Mouse (Mus musculus): Measurements from ENCODE around the gene Nmb. TPM values are rescaled to one million over a fixed set of nuclear protein-coding genes. Genes with fewer than 3 reads are reported as not detected.
A peak's percentile ranks its signal among the peaks of the same experiment; 100 is the strongest.

The Nmb gene
- polyA plus RNA-seq, 1 experiment from 2014 or later: 0.78 TPM

DNA sequence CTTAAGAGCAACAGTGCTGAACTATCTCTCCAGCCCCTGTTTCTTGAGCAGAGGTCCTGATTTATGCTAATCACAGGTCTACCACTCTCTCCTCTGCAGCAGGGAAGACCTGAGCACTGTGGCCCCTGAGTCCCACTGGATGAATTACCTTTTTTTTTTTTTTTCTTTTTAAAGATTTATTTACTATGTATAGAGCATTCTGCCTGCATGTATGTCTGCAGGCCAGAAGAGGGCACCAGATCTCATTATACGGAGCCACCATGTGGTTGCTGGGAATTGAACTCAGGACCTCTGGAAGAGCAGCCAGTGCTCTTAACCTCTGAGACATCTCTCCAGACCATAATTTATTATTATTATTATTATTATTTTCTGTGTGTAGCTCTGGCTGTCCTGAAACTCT lies 19.2 kb downstream of the Nmb start:
- ChIA-PET CTCF (no interaction called here), POLR2A (interaction anchor here (0.7 kb wide), 1 partner anchor 241 kb away, joined by 3 read pairs; no protein-coding TSS in a partner anchor)
- peak; percentile 76 for TF ChIP-seq CTCF (IDR thresholded peaks at IDR 0.05)
- ATAC-seq (no peak), DNase-seq (ENCODE audit: low read depth, low spot score) (no peak)
- in situ Hi-C loops (cut with MboI; ENCODE audit: low pct_unique_long_range_greater_than_20kb): loop anchor here (10.0 kb wide), 1 partner anchor 169 kb away; the partner anchor contains the start of gene Alpk3
- H3K27me3 ChIP-seq: no peaks in the 10 kb centered on the region

DNA sequence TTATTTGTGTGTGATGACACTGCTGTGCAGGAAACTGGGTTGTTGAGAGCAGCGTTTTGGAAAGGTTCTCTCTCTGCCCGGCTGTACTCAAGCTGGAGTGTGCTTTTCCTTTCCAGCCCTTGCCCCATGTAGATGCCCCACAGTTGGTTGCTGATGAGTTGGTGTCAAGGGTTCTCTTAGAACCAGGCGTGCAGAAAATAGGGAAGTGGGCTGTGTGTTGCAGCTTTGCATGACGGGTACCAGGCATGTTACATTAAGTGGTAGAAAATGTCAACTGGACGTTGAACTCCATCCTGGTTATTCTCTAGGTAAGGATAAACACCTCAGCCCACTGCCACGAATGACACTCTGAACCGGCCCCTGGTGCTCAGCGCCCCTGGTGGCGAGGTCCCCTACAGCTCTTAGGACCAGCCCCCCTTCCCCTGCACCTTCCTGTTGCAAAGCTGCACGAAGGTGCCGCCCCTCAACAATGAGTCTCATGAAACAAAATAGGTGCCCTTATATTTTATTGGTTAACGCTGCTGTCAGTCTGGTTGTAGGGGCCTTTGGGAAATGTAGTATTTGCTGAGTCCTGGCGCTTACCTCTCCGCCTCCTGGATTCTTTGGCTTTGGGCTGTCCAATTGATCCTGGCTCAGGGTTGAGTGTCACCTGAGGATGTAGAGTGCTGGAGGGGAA lies 21.9 kb downstream of the Nmb start:
- CTCF ChIA-PET: no interaction called here
- in situ Hi-C loops (cut with MboI; ENCODE audit: low pct_unique_long_range_greater_than_20kb): loop anchor here (5.0 to 10.0 kb wide), 2 partner anchors 172 to 274 kb away; partner anchors contain the start of gene Alpk3
- DNase-seq (ENCODE audit: low read depth, low spot score) (no peak), ATAC-seq (no peak)
- no peaks in the 10 kb centered on the region for H3K27me3 ChIP-seq
- TF ChIP-seq CTCF (IDR thresholded peaks at IDR 0.05): no peak
- POLR2A ChIA-PET: no interaction called here

- H3K27me3 ChIP-seq: no peaks in the 10 kb centered on the region
- DNase-seq (ENCODE audit: low read depth, low spot score) (no peak), ATAC-seq (no peak)
- TF ChIP-seq CTCF (IDR thresholded peaks at IDR 0.05): no peak
- in situ Hi-C loops (cut with MboI; ENCODE audit: low pct_unique_long_range_greater_than_20kb): no loop called here
- ChIA-PET CTCF (interaction anchor here (1.6 kb wide), 1 partner anchor 18 kb away, joined by 4 read pairs; no protein-coding TSS in a partner anchor), POLR2A (no interaction called here)
These were observed 29.1 kb downstream of the Nmb start for GRCm38 (mm10) chr7:80875727-80876126.

DNA sequence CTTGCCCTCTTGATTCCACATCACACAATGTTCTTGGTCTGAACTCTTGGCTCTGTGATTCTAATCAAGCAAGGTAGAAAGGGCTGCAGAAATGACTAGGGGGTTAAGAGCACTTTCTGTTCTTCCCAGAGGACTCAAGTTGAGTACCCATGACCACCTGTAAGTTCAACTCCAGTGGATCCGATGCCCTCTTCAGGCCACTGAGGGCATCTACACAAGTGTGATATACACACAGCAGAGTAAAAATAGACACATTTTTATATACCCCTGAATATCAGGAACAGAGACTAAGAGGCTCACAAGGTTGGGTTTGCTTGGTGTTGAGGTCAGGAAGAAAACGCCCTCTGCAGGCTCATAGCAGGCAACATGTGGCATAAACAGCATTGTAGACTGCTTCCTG lies 31.2 kb downstream of the Nmb start:
- ChIA-PET CTCF (no interaction called here), POLR2A (no interaction called here)
- in situ Hi-C loops (cut with MboI; ENCODE audit: low pct_unique_long_range_greater_than_20kb): no loop called here
- no peak for TF ChIP-seq CTCF (IDR thresholded peaks at IDR 0.05)
- H3K27me3 ChIP-seq: no peaks in the 10 kb centered on the region
- DNase-seq (ENCODE audit: low read depth, low spot score) (no peak), ATAC-seq (no peak)

GRCm38 (mm10) chr7:80873038-80873437 lies 31.8 kb downstream of the Nmb start:
- in situ Hi-C loops (cut with MboI; ENCODE audit: low pct_unique_long_range_greater_than_20kb): no loop called here
- ATAC-seq (no peak), DNase-seq (ENCODE audit: low read depth, low spot score) (no peak)
- POLR2A ChIA-PET: no interaction called here
- H3K27me3 ChIP-seq: no peaks in the 10 kb centered on the region
- no peak for TF ChIP-seq CTCF (IDR thresholded peaks at IDR 0.05)
- CTCF ChIA-PET: no interaction called here

GRCm38 (mm10) chr7:80868686-80869085 lies 36.2 kb downstream of the Nmb start:
- POLR2A ChIA-PET: interaction anchor here (0.7 to 0.9 kb wide), 2 partner anchors 19 to 175 kb away, joined by 3 read pairs; no protein-coding TSS in a partner anchor
- no peak for TF ChIP-seq CTCF (IDR thresholded peaks at IDR 0.05)

GRCm38 (mm10) chr7:80866514-80867147 lies 38.2 kb downstream of the Nmb start:
- TF ChIP-seq CTCF (IDR thresholded peaks at IDR 0.05): no peak
- H3K27me3 ChIP-seq: no peaks in the 10 kb centered on the region
- in situ Hi-C loops (cut with MboI; ENCODE audit: low pct_unique_long_range_greater_than_20kb): no loop called here
- ChIA-PET CTCF (no interaction called here), POLR2A (no interaction called here)
- peak; percentile 80 for DNase-seq (ENCODE audit: low read depth, low spot score)
- ATAC-seq: peak; percentile 80

More at GRCm38 (mm10) chr7:80868686-80869085, 36.2 kb downstream of the Nmb start:
- CTCF ChIA-PET: no interaction called here
- in situ Hi-C loops (cut with MboI; ENCODE audit: low pct_unique_long_range_greater_than_20kb): no loop called here
- DNase-seq (ENCODE audit: low read depth, low spot score) (no peak), ATAC-seq (no peak)
- no peaks in the 10 kb centered on the region for H3K27me3 ChIP-seq

GRCm38 (mm10) chr7:80865521-80865920 lies 39.4 kb downstream of the Nmb start:
- H3K27me3 ChIP-seq: no peaks in the 10 kb centered on the region
- ATAC-seq: no peak
- ChIA-PET POLR2A (no interaction called here), CTCF (no interaction called here)
- in situ Hi-C loops (cut with MboI; ENCODE audit: low pct_unique_long_range_greater_than_20kb): no loop called here
- TF ChIP-seq CTCF (IDR thresholded peaks at IDR 0.05): no peak
- no peak for DNase-seq (ENCODE audit: low read depth, low spot score)

- no peak for ATAC-seq
- ChIA-PET POLR2A (no interaction called here), CTCF (no interaction called here)
- TF ChIP-seq CTCF (IDR thresholded peaks at IDR 0.05): no peak
- no peak for DNase-seq (ENCODE audit: low read depth, low spot score)
- H3K27me3 ChIP-seq: no peaks in the 10 kb centered on the region
- in situ Hi-C loops (cut with MboI; ENCODE audit: low pct_unique_long_range_greater_than_20kb): no loop called here
These were observed 40.0 kb downstream of the Nmb start for GRCm38 (mm10) chr7:80864831-80865230.

DNA sequence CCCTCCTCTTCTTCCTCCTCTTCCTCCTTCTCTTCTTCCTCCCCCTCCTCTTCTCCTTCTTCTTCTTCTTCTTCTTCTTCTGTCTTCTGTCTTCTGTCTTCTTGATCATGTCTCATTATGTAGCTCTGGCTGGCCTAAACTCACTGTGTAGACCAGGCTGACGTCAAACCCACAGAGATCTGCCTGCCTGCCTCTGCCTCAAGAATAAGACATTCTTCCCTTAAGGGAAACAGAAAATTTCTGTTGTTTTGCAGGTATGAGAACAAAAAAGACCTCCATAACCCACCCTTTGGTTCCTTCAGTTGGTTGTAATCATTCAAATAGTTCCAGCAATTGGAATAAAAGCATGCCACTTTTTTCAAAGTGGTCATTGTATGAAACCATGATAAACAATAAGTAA lies 40.7 kb downstream of the Nmb start:
- ATAC-seq (no peak), DNase-seq (ENCODE audit: low read depth, low spot score) (no peak)
- POLR2A ChIA-PET: interaction anchor here (0.7 kb wide), 1 partner anchor 1170 kb away, joined by 11 read pairs; no protein-coding TSS in a partner anchor
- no peak for TF ChIP-seq CTCF (IDR thresholded peaks at IDR 0.05)
- no peaks in the 10 kb centered on the region for H3K27me3 ChIP-seq
- CTCF ChIA-PET: no interaction called here
- in situ Hi-C loops (cut with MboI; ENCODE audit: low pct_unique_long_range_greater_than_20kb): no loop called here

- ChIA-PET POLR2A (no interaction called here), CTCF (no interaction called here)
- in situ Hi-C loops (cut with MboI; ENCODE audit: low pct_unique_long_range_greater_than_20kb): no loop called here
- no peak for TF ChIP-seq CTCF (IDR thresholded peaks at IDR 0.05)
- H3K27me3 ChIP-seq: no peaks in the 10 kb centered on the region
- ATAC-seq (no peak), DNase-seq (ENCODE audit: low read depth, low spot score) (no peak)
These were observed 41.4 kb downstream of the Nmb start for GRCm38 (mm10) chr7:80863520-80863919.

Data from Patski (cell line).